8 mouse cellular contexts compared by ENCODE assay signal in genomic region chr11:60830433-60831052, GRCm38 (mm10). TPM values are rescaled to one million over a fixed set of nuclear protein-coding genes. Genes with fewer than 3 reads are reported as not detected.
A peak's percentile ranks its signal among the peaks of the same experiment; 100 is the strongest.
DNase-seq lines count a peak whose midpoint lies in the region; ATAC-seq and TF ChIP-seq lines count a peak whose summit lies in the region.

Gene Dhrs7b (plus strand): TSS chr11:60830631.

- peak within 1 kb of the TSS; percentile 50 for H3K9ac ChIP-seq in embryonic facial prominence, embryonic 15.5 days
- H3K9ac ChIP-seq in limb, embryonic 14.5 days (ENCODE audit: low read depth, low read length, severe bottlenecking): peak within 1 kb of the TSS; percentile 63
- peak within 1 kb of the TSS; percentile 74 for H3K9ac ChIP-seq in midbrain, postnatal 0 days (replicated peaks; ENCODE audit: low read length, poor library complexity, severe bottlenecking)

- ATAC-seq in embryonic facial prominence, embryonic 15.5 days (ENCODE audit: insufficient number of reproducible peaks, low FRiP score, low TSS enrichment, low read depth): peak; percentile 96
- ATAC-seq in limb, embryonic 14.5 days (ENCODE audit: low FRiP score, low read depth): peak; percentile 97
- peak; percentile 97 for ATAC-seq in midbrain, postnatal 0 days (ENCODE audit: low FRiP score)

- 0% methylated on average over 34 of the region's 34 CpGs for WGBS in bone marrow, adult 2 months
- WGBS in embryonic facial prominence, embryonic 15.5 days: under 1% methylated on average over 34 of the region's 34 CpGs
- 1% methylated on average over 34 of the region's 34 CpGs for WGBS in limb, embryonic 14.5 days
- under 1% methylated on average over 34 of the region's 34 CpGs for WGBS in midbrain, postnatal 0 days

- no peaks in the 10 kb centered on the region for H3K27me3 ChIP-seq in embryonic facial prominence, embryonic 15.5 days
- H3K27me3 ChIP-seq in limb, embryonic 14.5 days (ENCODE audit: control insufficient read depth, insufficient read depth, low read length): no peaks in the 10 kb centered on the region
- H3K27me3 ChIP-seq in midbrain, postnatal 0 days (ENCODE audit: insufficient read depth, low read length): no peaks in the 10 kb centered on the region

- TF ChIP-seq CTCF in bone marrow, adult 2 months (IDR thresholded peaks at IDR 0.05; ENCODE audit: control insufficient read depth, insufficient read depth, low read length): no peak
- TF ChIP-seq CTCF in midbrain, postnatal 0 days (IDR thresholded peaks at IDR 0.05): no peak; the same call in 1 of the 2 replicates

- peak; percentile 100 for DNase-seq in 416B (ENCODE audit: low read depth)
- DNase-seq in heart, adult 8-10 months (ENCODE audit: low spot score): peak; percentile 93
- DNase-seq in kidney, adult 9 months: peak; percentile 93
- peak; percentile 96 for DNase-seq in limb, embryonic 14.5 days (ENCODE audit: low spot score)
- DNase-seq in midbrain, postnatal 0 days (ENCODE audit: low spot score): peak; percentile 97
- DNase-seq in spleen, postnatal 14 days (ENCODE audit: low spot score in 2 of 2): peak; percentile 60 to 64

- peak within 1 kb of the TSS; percentile 68 for H3K27ac ChIP-seq in bone marrow, adult 2 months (ENCODE audit: control insufficient read depth, insufficient read depth, low read depth, low read length, poor library complexity)
- H3K27ac ChIP-seq in embryonic facial prominence, embryonic 15.5 days (replicated peaks): peak within 1 kb of the TSS; percentile 88
- peak within 1 kb of the TSS; percentile 23; the same call in 1 of the 2 replicates for H3K27ac ChIP-seq in limb, embryonic 14.5 days (replicated peaks; ENCODE audit: low read depth, low read length)
- peak within 1 kb of the TSS; percentile 84 for H3K27ac ChIP-seq in midbrain, postnatal 0 days (ENCODE audit: low read depth, low read length)

- TF ChIP-seq POLR2A in bone marrow, adult 2 months (IDR thresholded peaks at IDR 0.05; ENCODE audit: borderline replicate concordance, control insufficient read depth, low read depth, low read length): peak; percentile 33; the same call in 1 of the 2 replicates
- TF ChIP-seq POLR2A in limb, embryonic 14.5 days (IDR thresholded peaks at IDR 0.05; ENCODE audit: borderline replicate concordance, extremely low read depth, insufficient read depth, insufficient read length): no peak

- H3K4me1 ChIP-seq in bone marrow, adult 2 months (ENCODE audit: control insufficient read depth, insufficient read depth, low read length): no peaks in the 10 kb centered on the region; the same call in 1 of the 2 replicates
- H3K4me1 ChIP-seq in embryonic facial prominence, embryonic 15.5 days: peaks cover 5% of the 10 kb centered on the region
- 0 out of 2 replicates have a peak, but pooled peaks cover 5% of the 10 kb centered on the region for H3K4me1 ChIP-seq in limb, embryonic 14.5 days (ENCODE audit: control insufficient read depth, insufficient read depth, low read length)
- H3K4me1 ChIP-seq in midbrain, postnatal 0 days (ENCODE audit: insufficient read depth, low read length): peaks cover 5% of the 10 kb centered on the region; the same call in 1 of the 2 replicates

- peak within 1 kb of the TSS; percentile 77 for H3K4me3 ChIP-seq in bone marrow, adult 2 months (replicated peaks; ENCODE audit: control insufficient read depth, low read depth, low read length)
- peak within 1 kb of the TSS; percentile 77 for H3K4me3 ChIP-seq in embryonic facial prominence, embryonic 15.5 days (replicated peaks)
- H3K4me3 ChIP-seq in limb, embryonic 14.5 days (replicated peaks; ENCODE audit: low read length): peak within 1 kb of the TSS; percentile 56
- H3K4me3 ChIP-seq in midbrain, postnatal 0 days (ENCODE audit: low read depth, low read length): peak within 1 kb of the TSS; percentile 67

- no peaks in the 10 kb centered on the region for H3K9me3 ChIP-seq in embryonic facial prominence, embryonic 15.5 days (replicated peaks)
- H3K9me3 ChIP-seq in limb, embryonic 14.5 days (ENCODE audit: control insufficient read depth, low read length): no peaks in the 10 kb centered on the region
- no peaks in the 10 kb centered on the region for H3K9me3 ChIP-seq in midbrain, postnatal 0 days (ENCODE audit: low read length)

- H3K4me2 ChIP-seq in embryonic facial prominence, embryonic 15.5 days (replicated peaks): peak within 1 kb of the TSS; percentile 61
- peak within 1 kb of the TSS; percentile 62 for H3K4me2 ChIP-seq in limb, embryonic 14.5 days (replicated peaks; ENCODE audit: low read depth, low read length, severe bottlenecking)
- peak within 1 kb of the TSS; percentile 77 for H3K4me2 ChIP-seq in midbrain, postnatal 0 days (ENCODE audit: low read depth, low read length, poor library complexity, severe bottlenecking)

- no peaks in the 10 kb centered on the region for H3K36me3 ChIP-seq in embryonic facial prominence, embryonic 15.5 days
- no peaks in the 10 kb centered on the region for H3K36me3 ChIP-seq in limb, embryonic 14.5 days (ENCODE audit: control insufficient read depth, insufficient read depth, low read length)
- H3K36me3 ChIP-seq in midbrain, postnatal 0 days (ENCODE audit: insufficient read depth, low read length): no peaks in the 10 kb centered on the region

RNA-seq across cellular contexts. Expression of gene Dhrs7b, which starts in this region (rescaled TPM):
- 11.1 and 14.5 TPM in 2 replicates for polyA plus RNA-seq in bone marrow, adult 2 months (2011; ENCODE audit: insufficient read depth, insufficient read length, low replicate concordance, missing spikeins)
- 38.9 and 39.0 TPM in 2 replicates for polyA plus RNA-seq in embryonic facial prominence, embryonic 15.5 days (2015; fragmentation: Nextera tagmentation; extraction: Ambion mirVana)
- total RNA-seq in heart, adult 8-10 months (2022): 10 to 100 TPM; 19.9 to 23.9 (median 21.3) TPM
- polyA plus RNA-seq in limb, embryonic 14.5 days (2012; rRNA removed): 17.3 and 18.7 TPM in 2 replicates
- 30.4 and 32.4 TPM in 2 replicates for polyA plus RNA-seq in limb, embryonic 14.5 days (2014; fragmentation: Nextera tagmentation; extraction: Ambion mirVana)
- total RNA-seq in midbrain, postnatal 0 days (2014; rRNA removed): 22.3 and 24.3 TPM in 2 replicates
- polyA plus RNA-seq in midbrain, postnatal 0 days (2015; fragmentation: Nextera tagmentation; extraction: Ambion mirVana): 33.2 and 34.5 TPM in 2 replicates

Comparison
In these comparisons a context has a peak if more than half of its experiments do, and no peak if none do; other contexts are left out.
1. Peak in every context shown above with its lines: DNase-seq, ATAC-seq, H3K4me3 ChIP-seq and H3K27ac ChIP-seq.
2. H3K27ac ChIP-seq: peak in every context shown above with its lines; median percentile 88 in embryonic facial prominence, embryonic 15.5 days; 84 in midbrain, postnatal 0 days; 68 in bone marrow, adult 2 months; 23 in limb, embryonic 14.5 days.